Mouse (Mus musculus): ENCODE data around the gene Ncor1. TPM values are rescaled to one million over a fixed set of nuclear protein-coding genes. Genes with fewer than 3 reads are reported as not detected.

Gene Ncor1
- 94.5 and 186 TPM in 2 replicates for polyA plus RNA-seq (2012; ENCODE audit: low replicate concordance)

DNA sequence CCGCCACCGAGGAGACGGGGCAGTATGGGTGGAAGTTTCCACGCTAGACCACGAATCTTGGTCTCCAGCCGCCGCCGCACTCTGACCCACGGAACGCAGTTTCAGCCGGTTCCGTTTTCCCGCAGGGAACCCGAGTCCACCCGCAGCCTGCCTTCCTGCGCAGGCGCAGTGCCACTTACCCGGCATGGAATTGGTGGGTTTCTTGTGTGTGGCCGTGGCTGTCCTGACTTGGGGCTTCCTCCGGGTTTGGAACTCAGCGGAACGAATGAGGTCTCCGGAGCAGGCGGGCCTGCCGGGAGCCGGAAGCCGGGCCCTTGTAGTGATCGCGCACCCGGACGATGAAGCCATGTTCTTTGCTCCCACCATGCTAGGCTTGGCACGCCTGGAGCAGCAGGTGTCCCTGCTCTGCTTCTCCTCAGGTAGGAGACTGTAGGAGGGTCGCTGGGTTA, at the start of gene Ncor1, which contains the start of gene Pigl:
Gene Ncor1 (minus strand): TSS at position 266 of the 449 bp plus-strand sequence.
Gene Pigl (plus strand): TSS at position 185 of the 449 bp plus-strand sequence.

DNA sequence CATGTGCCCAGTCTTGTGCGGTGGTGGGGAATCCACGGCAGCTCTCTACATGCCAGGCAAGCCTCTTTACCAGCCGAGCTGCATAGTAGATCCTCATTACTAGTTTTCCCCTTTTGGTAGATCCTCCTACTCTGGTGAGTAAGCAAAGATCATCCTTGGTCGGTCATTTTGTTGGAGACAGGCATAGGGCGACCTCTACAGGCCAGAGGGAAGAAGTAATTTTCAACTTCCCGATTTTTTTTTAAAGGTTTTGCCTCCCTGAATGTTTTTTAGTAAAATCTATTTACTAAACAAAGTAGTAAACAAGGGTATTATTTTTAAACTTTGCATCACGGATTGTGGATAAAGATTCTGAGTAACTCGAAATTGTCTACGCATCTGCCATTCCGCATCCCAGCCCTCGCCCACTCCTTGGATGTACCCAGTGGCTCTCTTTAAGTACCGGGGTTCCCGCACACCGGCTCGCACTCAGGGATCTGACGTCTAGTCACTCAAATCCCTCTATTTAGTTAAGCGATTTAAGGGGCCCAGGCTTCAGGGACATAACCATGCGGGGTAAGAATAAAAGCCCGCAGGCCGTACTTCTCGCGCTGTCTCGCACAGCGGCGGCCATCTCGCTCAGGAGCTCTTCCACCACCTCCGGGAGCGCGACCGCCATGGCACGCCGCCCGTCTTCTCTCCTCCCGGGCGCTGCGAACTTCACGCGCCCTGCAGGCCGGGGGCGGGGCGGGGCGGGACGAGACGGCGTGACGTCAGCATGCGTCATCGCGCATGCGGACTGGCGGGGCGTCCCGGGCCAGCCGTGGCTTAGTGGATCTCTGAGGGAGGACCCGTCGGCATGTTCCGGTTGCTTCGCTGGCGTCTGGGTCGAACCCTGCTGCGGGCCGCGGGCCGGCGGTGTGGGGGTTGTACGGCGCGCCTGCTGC, 177.4 kb downstream of the Ncor1 start, which contains the start of the genes Zswim7 and Ttc19:
Gene Zswim7 (minus strand): TSS at position 701 of the 926 bp plus-strand sequence.
Gene Ttc19 (plus strand): TSS at position 799 of the 926 bp plus-strand sequence.

Other genes with a start within 250 kb of the Ncor1 start
- gene Adora2b, start 209.6 kb downstream of the Ncor1 start, polyA plus RNA-seq (2012; ENCODE audit: low replicate concordance) = 1.2 and 3.6 TPM in 2 replicates
- 0.81 and 2.6 TPM in 2 replicates for gene Zswim7, start 177.2 kb downstream of the Ncor1 start, polyA plus RNA-seq (2012; ENCODE audit: low replicate concordance)
- gene Ttc19, start 177.1 kb downstream of the Ncor1 start, polyA plus RNA-seq (2012; ENCODE audit: low replicate concordance) = 3.2 and 6.2 TPM in 2 replicates
- 4.3 and 5.9 TPM in 2 replicates for gene Pigl, start 81 bp downstream of the Ncor1 start, polyA plus RNA-seq (2012; ENCODE audit: low replicate concordance)
- gene Cenpv, start 80.7 kb upstream of the Ncor1 start, polyA plus RNA-seq (2012; ENCODE audit: low replicate concordance) = 18.0 and 21.7 TPM in 2 replicates
- gene Ubb, start 92.6 kb upstream of the Ncor1 start, polyA plus RNA-seq (2012; ENCODE audit: low replicate concordance) = 404 and 1,904 TPM in 2 replicates
- 13.9 and 31.0 TPM in 2 replicates for gene Trpv2, start 115.9 kb upstream of the Ncor1 start, polyA plus RNA-seq (2012; ENCODE audit: low replicate concordance)
- gene Lrrc75a, start 190.0 kb upstream of the Ncor1 start, polyA plus RNA-seq (2012; ENCODE audit: low replicate concordance) = 4.2 and 6.0 TPM in 2 replicates
- 30.1 and 67.6 TPM in 2 replicates for gene Mmgt2, start 190.1 kb upstream of the Ncor1 start, polyA plus RNA-seq (2012; ENCODE audit: low replicate concordance)

Measured in hematopoietic multipotent progenitor cell, adult 10-12 weeks (in vitro differentiated cells).